Mouse (Mus musculus) neural tube, embryonic 10.5 days (tissue): ENCODE measurements around the gene Syn2.

ENCODE experiments used
- DNase-seq: peaks from one replicate; pipeline ENCODE4 v3.0.0-alpha.2; 2017; ENCODE audit warnings: low spot score; ENCODE audit errors: extremely low spot score

The Syn2 gene

GRCm38 (mm10) chr6:115244222-115244621 is 109.5 kb downstream of the Syn2 start:
- DNase-seq: no peak

- no peak for DNase-seq
Observed at GRCm38 (mm10) chr6:115245500-115246058, 110.9 kb downstream of the Syn2 start.

- peak; percentile 20 for DNase-seq
Observed at GRCm38 (mm10) chr6:115251531-115251985, 116.9 kb downstream of the Syn2 start.

- DNase-seq: no peak
Observed at GRCm38 (mm10) chr6:115252099-115252873, 117.6 kb downstream of the Syn2 start, which contains the start of gene Timp4. Gene Timp4 (minus strand): TSS chr6:115252205.

GRCm38 (mm10) chr6:115255171-115255570 is 120.5 kb downstream of the Syn2 start:
- DNase-seq: no peak

- no peak for DNase-seq
Observed at GRCm38 (mm10) chr6:115260507-115260906, 125.8 kb downstream of the Syn2 start.

GRCm38 (mm10) chr6:115266791-115267190 is 132.1 kb downstream of the Syn2 start:
- no peak for DNase-seq

- DNase-seq: peak; percentile 52
Observed at GRCm38 (mm10) chr6:115267916-115268315, 133.2 kb downstream of the Syn2 start.

GRCm38 (mm10) chr6:115268551-115269385 is 134.1 kb downstream of the Syn2 start:
- DNase-seq: no peak

- no peak for DNase-seq
Observed at GRCm38 (mm10) chr6:115269561-115269960, 134.9 kb downstream of the Syn2 start.

GRCm38 (mm10) chr6:115270085-115270484 is 135.4 kb downstream of the Syn2 start:
- no peak for DNase-seq

GRCm38 (mm10) chr6:115271326-115271725 is 136.6 kb downstream of the Syn2 start:
- no peak for DNase-seq

- DNase-seq: no peak
Observed at GRCm38 (mm10) chr6:115271866-115272271, 137.2 kb downstream of the Syn2 start.

- DNase-seq: no peak
Observed at GRCm38 (mm10) chr6:115273346-115273745, 138.6 kb downstream of the Syn2 start.

- no peak for DNase-seq
Observed at GRCm38 (mm10) chr6:115274705-115275104, 140.0 kb downstream of the Syn2 start.

- no peak for DNase-seq
Observed at GRCm38 (mm10) chr6:115275116-115275815, 140.6 kb downstream of the Syn2 start.

GRCm38 (mm10) chr6:115278086-115278485 is 143.4 kb downstream of the Syn2 start:
- DNase-seq: no peak

GRCm38 (mm10) chr6:115279639-115280038 is 144.9 kb downstream of the Syn2 start:
- DNase-seq: no peak

- no peak for DNase-seq
Observed at GRCm38 (mm10) chr6:115284153-115284552, 149.5 kb downstream of the Syn2 start.

- no peak for DNase-seq
Observed at GRCm38 (mm10) chr6:115286441-115286840, 151.7 kb downstream of the Syn2 start.

- DNase-seq: no peak
Observed at GRCm38 (mm10) chr6:115288223-115288622, 153.5 kb downstream of the Syn2 start.
